21 mouse cellular contexts compared by ENCODE assay signal in genomic region chr7:135169936-135170335, GRCm38 (mm10).
"Had no signal": no experiment of that assay in that cellular context is flagged by ENCODE, and none has a peak within 500 bp of the region (broad histone marks: within the 10 kb centered on the region; RNA-seq: fewer than 3 reads in every experiment).

No protein-coding gene starts in this region.

- H3K27me3 ChIP-seq: liver, embryonic 15.5 days; lung, embryonic 15.5 days; megakaryocyte, embryonic 14.5 days; midbrain, embryonic 13.5 days; midbrain, embryonic 15.5 days; neural tube, embryonic 13.5 days; neural tube, embryonic 15.5 days had no signal

- H3K9ac ChIP-seq: liver, embryonic 15.5 days; liver, postnatal 0 days; lung, embryonic 15.5 days; midbrain, embryonic 13.5 days; midbrain, embryonic 15.5 days; neural tube, embryonic 13.5 days; neural tube, embryonic 15.5 days had no signal

- H3K36me3 ChIP-seq: liver, embryonic 15.5 days; midbrain, embryonic 13.5 days; midbrain, embryonic 15.5 days; neural tube, embryonic 13.5 days; neural tube, embryonic 15.5 days had no signal

- H3K4me3 ChIP-seq: liver, embryonic 15.5 days; lung, embryonic 15.5 days; megakaryocyte, embryonic 14.5 days; midbrain, embryonic 13.5 days; midbrain, embryonic 15.5 days; neural tube, embryonic 13.5 days; neural tube, embryonic 15.5 days had no signal

- ATAC-seq: liver, postnatal 0 days; lung, postnatal 0 days; midbrain, embryonic 13.5 days; midbrain, embryonic 15.5 days had no signal

- H3K4me2 ChIP-seq: liver, embryonic 15.5 days; lung, embryonic 15.5 days; midbrain, embryonic 11.5 days; midbrain, embryonic 13.5 days; midbrain, embryonic 15.5 days; neural tube, embryonic 13.5 days; neural tube, embryonic 15.5 days had no signal

- DNase-seq: liver, postnatal 0 days; lung, adult 2 months; lung, postnatal 14 days; lung, postnatal 36 days; right cerebral cortex, adult 18-20 months; right cerebral cortex, postnatal 25 days; right cerebral cortex, postnatal 4 days; spleen, adult 18-20 months; thymus, adult 18-20 months; thymus, postnatal 25 days; thymus, postnatal 4 days had no signal

- H3K4me1 ChIP-seq: liver, embryonic 15.5 days; lung, embryonic 15.5 days; megakaryocyte, embryonic 14.5 days had no signal

- H3K27ac ChIP-seq: liver, embryonic 15.5 days; lung, embryonic 15.5 days; macrophage; midbrain, embryonic 13.5 days; midbrain, embryonic 15.5 days; neural tube, embryonic 13.5 days; neural tube, embryonic 15.5 days had no signal

- H3K9me3 ChIP-seq: liver, embryonic 15.5 days; lung, embryonic 15.5 days; megakaryocyte, embryonic 14.5 days; midbrain, embryonic 13.5 days; midbrain, embryonic 15.5 days; neural tube, embryonic 13.5 days; neural tube, embryonic 15.5 days had no signal
